Mouse (Mus musculus): ENCODE measurements at regions not wholly inside any gene's neighbourhood (a gene's known extent, or its start where the extent isn't known, plus 50 kb on each side); places are given as distances from the start of the nearest gene placed in this dataset.

DNA sequence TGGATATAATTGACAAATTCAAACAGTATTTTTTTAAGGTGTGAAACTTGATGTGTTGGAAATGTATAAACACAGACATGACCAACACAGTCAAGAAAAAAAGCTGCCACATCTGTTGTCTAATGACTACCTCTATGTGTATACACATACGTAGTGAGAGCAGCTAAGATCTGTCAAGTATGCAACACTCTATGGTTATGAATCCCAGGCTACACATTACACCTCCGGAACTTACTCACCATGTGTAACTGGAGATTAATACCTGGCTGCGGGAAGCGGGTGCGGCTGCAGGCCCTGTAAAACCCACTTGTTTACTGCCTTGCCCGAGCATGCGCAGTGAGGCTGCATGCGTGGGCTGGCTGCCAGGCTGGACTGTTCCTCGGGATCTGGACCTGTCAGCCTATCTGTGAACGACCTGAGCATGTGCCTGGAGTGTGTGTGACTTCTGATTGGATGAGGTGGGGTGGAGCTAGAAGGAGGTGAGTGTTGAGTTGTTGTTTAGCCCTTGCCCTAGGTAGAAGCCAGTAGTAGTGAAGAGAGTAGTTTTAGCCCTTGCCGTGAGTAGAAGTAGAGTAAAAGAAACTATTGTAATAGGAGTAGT lies 211.1 kb downstream of the Sp3 start:
- no peaks in the 10 kb centered on the region for H3K4me1 ChIP-seq (ENCODE audit: control insufficient read depth, insufficient read depth, low read length)
- no peaks in the 10 kb centered on the region for H3K27me3 ChIP-seq (replicated peaks; ENCODE audit: control insufficient read depth, insufficient read depth, low read length)
- no peaks in the 10 kb centered on the region for H3K9me3 ChIP-seq (ENCODE audit: control insufficient read depth, low read length)
- no peak overlapping the region for H3K27ac ChIP-seq (ENCODE audit: low read length)
- no peak overlapping the region for H3K4me2 ChIP-seq (ENCODE audit: low read depth, low read length)
- no peak overlapping the region for H3K9ac ChIP-seq (ENCODE audit: low read depth, low read length)
- no peaks in the 10 kb centered on the region for H3K36me3 ChIP-seq (ENCODE audit: control insufficient read depth, insufficient read depth, low read length)
- WGBS: 60% methylated on average over 11 of the region's 11 CpGs
- peak; percentile 72 for ATAC-seq
- H3K4me3 ChIP-seq (ENCODE audit: low read length): no peak overlapping the region

DNA sequence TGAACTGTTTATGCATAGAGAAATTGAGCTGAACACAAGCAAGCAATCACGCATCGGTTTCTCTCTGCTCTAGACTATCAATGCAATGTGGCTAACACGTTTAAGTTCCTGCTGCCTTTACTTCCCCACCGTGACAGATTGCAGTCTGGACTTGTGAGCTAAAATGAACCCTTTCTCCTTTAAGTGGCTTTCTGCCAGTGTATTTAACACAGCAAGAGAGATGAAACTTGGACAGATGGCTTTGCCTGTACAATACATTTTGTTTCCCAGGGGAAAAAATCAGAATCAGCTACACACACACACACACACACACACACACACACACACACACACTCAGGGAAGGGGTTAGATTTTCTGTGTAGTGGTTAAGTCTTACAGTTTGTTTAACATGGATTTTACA lies 206.8 kb downstream of the Sp3 start:
- Histone ChIP-seq H3K4me2 (ENCODE audit: low read depth, low read length) (no peak overlapping the region), H3K4me3 (ENCODE audit: low read length) (no peak overlapping the region), H3K36me3 (ENCODE audit: control insufficient read depth, insufficient read depth, low read length) (no peaks in the 10 kb centered on the region), H3K9me3 (ENCODE audit: control insufficient read depth, low read length) (no peaks in the 10 kb centered on the region), H3K4me1 (ENCODE audit: control insufficient read depth, insufficient read depth, low read length) (no peaks in the 10 kb centered on the region), H3K27ac (ENCODE audit: low read length) (no peak overlapping the region), H3K27me3 (replicated peaks; ENCODE audit: control insufficient read depth, insufficient read depth, low read length) (no peaks in the 10 kb centered on the region), H3K9ac (ENCODE audit: low read depth, low read length) (no peak overlapping the region)
- no peak for ATAC-seq
- WGBS: 85% methylated on average over 4 of the region's 4 CpGs

DNA sequence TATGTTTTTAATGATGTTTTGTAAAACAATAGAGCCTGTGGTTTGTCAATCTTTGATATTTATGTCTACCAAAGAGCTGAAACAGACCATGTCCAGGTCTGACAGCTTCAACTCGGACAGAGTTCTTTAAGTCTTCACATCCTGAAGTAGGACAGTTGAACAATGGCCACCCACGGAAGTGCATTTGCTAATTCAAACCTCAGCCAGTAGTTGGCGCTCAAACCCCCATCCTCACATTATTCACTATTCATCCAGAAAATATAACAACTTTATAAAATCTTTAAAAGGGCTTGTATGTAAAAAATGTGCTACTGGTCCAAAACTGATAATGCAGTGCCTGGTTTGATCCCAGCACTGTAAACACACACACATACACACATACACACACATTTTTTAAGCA lies 202.9 kb downstream of the Sp3 start:
- Histone ChIP-seq H3K4me3 (ENCODE audit: low read length) (no peak overlapping the region), H3K9me3 (ENCODE audit: control insufficient read depth, low read length) (no peaks in the 10 kb centered on the region), H3K27ac (ENCODE audit: low read length) (no peak overlapping the region), H3K9ac (ENCODE audit: low read depth, low read length) (no peak overlapping the region), H3K4me2 (ENCODE audit: low read depth, low read length) (no peak overlapping the region), H3K4me1 (ENCODE audit: control insufficient read depth, insufficient read depth, low read length) (no peaks in the 10 kb centered on the region), H3K36me3 (ENCODE audit: control insufficient read depth, insufficient read depth, low read length) (no peaks in the 10 kb centered on the region), H3K27me3 (replicated peaks; ENCODE audit: control insufficient read depth, insufficient read depth, low read length) (no peaks in the 10 kb centered on the region)
- 52% methylated on average over 3 of the region's 3 CpGs for WGBS
- no peak for ATAC-seq

DNA sequence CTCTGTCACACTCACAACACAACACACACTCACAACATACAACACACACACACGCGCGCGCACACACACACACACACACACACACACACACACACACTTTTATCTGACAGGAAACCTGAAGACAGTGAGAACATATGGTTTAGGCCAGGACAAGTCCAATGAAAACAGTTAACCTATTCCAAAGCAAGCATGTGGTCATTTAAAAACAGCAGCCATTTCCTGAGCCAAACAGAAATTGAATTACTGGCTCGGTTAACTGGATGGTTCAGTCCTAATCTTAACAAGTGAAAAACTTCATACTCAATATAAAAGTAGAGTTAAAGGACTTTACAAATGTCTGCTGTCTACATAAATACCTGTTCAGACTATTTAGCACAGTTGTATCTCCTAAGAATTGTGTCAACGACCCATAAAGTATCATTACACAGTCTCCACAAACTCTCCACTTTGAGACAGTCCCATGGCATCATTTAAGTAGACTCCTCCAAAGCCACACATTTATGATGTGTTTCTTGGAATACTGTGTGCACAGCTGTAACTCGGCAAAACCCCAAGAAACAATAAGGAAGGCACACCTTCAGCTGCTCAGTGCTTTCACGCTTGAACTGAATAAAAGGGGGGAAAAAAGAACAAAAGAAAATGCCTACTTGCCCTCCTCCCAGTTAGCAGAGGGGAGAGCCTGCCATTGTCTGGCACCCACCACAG lies 202.3 kb downstream of the Sp3 start:
- no peak overlapping the region for H3K4me2 ChIP-seq (ENCODE audit: low read depth, low read length)
- H3K9me3 ChIP-seq (ENCODE audit: control insufficient read depth, low read length): no peaks in the 10 kb centered on the region
- WGBS: 83% methylated on average over 8 of the region's 8 CpGs
- H3K9ac ChIP-seq (ENCODE audit: low read depth, low read length): no peak overlapping the region
- H3K27me3 ChIP-seq (replicated peaks; ENCODE audit: control insufficient read depth, insufficient read depth, low read length): no peaks in the 10 kb centered on the region
- H3K36me3 ChIP-seq (ENCODE audit: control insufficient read depth, insufficient read depth, low read length): no peaks in the 10 kb centered on the region
- no peak for ATAC-seq
- no peak overlapping the region for H3K27ac ChIP-seq (ENCODE audit: low read length)
- H3K4me1 ChIP-seq (ENCODE audit: control insufficient read depth, insufficient read depth, low read length): no peaks in the 10 kb centered on the region
- H3K4me3 ChIP-seq (ENCODE audit: low read length): no peak overlapping the region

DNA sequence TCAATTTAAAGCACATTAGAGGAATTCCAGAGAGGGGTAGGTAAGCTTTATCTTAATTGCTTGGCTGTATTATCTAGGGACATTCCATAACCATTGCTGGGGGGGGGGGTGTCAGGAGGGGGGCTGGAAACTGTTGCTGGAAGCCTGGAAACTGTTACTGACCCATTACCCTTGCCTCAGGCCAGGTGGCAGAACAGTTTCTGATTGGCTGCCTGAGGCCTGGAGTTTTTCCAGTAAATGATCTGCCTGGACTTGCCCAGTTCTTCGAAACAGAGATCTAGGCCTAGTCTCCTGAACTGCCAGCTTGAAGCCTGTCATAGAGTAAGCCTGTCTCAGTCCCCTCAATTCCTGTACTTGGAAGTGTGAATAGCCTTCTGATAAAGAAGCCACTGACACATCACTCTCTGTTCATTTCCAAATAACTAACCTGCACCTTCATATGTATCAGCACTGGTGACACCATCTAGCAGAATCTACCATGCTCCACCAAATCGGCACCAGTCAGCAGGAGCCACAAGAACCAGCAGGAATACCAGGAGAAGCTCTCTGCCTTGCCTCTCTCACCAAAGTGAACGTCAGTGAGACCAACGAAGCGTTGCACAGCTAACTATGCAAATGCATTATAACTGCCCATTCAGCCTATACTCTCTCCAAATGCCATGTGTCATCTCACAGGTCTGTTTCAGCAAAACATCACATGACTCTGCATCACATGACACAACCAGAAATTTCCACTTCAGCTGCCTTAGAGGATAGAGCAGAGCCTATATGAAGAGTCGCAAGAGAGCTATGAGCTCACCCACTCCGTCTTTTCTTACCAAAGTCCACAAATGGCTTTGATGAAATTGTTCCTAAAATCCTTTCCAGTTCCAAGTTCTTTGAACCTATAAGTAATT lies 200.7 kb downstream of the Sp3 start:
- Histone ChIP-seq H3K27ac (ENCODE audit: low read length) (no peak overlapping the region), H3K4me2 (ENCODE audit: low read depth, low read length) (no peak overlapping the region), H3K9ac (ENCODE audit: low read depth, low read length) (no peak overlapping the region), H3K4me1 (ENCODE audit: control insufficient read depth, insufficient read depth, low read length) (0 out of 2 replicates have a peak, but pooled peaks cover 2% of the 10 kb centered on the region), H3K27me3 (replicated peaks; ENCODE audit: control insufficient read depth, insufficient read depth, low read length) (no peaks in the 10 kb centered on the region), H3K9me3 (ENCODE audit: control insufficient read depth, low read length) (no peaks in the 10 kb centered on the region), H3K4me3 (ENCODE audit: low read length) (no peak overlapping the region), H3K36me3 (ENCODE audit: control insufficient read depth, insufficient read depth, low read length) (no peaks in the 10 kb centered on the region)
- 90% methylated on average over 7 of the region's 7 CpGs for WGBS
- no peak for ATAC-seq

DNA sequence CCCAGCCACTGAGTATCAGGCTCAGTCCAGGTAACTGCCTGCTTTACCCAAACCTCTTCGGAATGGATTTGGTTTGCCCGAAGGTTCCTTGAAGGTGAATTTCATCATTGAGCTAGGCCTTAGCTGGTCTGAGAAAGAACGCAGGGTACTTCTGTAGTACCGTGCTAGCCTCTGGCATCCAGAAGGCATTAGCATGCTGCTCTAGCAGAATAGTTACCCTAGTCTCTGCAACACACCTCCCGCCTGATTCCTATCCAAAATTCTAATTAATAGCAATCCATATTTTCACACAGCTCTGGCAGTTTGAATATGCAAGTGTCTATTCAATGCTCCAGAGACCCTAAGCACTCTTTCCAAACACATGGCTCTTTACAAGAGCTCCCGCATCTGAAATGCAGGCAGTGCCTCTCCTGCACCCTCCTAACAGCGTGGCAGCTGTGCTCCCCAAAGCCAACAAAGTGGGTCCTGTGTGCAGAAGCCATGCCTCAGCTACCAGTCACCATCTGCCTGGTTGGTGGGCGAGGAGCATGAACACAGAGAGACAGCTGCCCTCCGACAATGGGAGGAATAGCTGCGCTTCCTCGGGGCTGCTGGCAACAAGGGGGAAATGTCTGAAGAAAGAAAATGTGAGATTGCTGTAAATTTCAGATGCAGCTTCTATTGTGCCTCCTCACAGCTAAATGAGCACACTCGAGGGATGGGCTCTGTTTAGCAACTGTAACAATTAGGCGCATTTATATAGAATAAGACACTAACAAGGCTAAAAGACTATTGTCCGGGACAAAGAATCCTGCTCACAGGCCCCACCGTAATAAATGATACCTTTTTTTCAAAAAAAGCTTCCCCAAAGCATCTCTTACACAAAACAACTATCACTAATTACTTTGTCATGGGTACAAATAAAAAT lies 198.6 kb downstream of the Sp3 start:
- 83% methylated on average over 15 of the region's 15 CpGs for WGBS
- Histone ChIP-seq H3K4me1 (ENCODE audit: control insufficient read depth, insufficient read depth, low read length) (0 out of 2 replicates have a peak, but pooled peaks cover 5% of the 10 kb centered on the region), H3K36me3 (ENCODE audit: control insufficient read depth, insufficient read depth, low read length) (no peaks in the 10 kb centered on the region), H3K9ac (ENCODE audit: low read depth, low read length) (no peak overlapping the region), H3K4me2 (ENCODE audit: low read depth, low read length) (no peak overlapping the region), H3K27me3 (replicated peaks; ENCODE audit: control insufficient read depth, insufficient read depth, low read length) (no peaks in the 10 kb centered on the region), H3K4me3 (ENCODE audit: low read length) (no peak overlapping the region), H3K27ac (ENCODE audit: low read length) (no peak overlapping the region), H3K9me3 (ENCODE audit: control insufficient read depth, low read length) (no peaks in the 10 kb centered on the region)
- no peak for ATAC-seq

DNA sequence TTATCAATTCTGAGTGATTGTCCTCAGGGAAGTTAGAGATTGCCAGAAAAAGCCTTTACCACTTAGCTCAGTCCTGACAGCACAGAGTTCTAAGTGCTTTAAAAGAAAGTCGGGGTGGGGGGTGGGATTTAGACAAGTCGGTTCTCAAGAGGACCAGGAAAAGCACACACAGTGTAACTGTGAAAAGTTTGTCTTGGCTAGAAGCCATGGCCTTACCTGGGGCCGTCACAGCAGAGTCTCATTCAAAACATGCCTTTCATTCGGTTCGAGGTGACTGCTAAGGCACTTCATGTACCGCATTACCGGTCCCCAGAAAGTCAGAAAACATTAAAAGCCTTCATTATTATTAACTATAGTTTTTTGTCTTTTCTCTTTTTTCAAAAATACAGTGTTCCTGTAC lies 197.9 kb downstream of the Sp3 start:
- Histone ChIP-seq H3K9me3 (ENCODE audit: control insufficient read depth, low read length) (no peaks in the 10 kb centered on the region), H3K9ac (ENCODE audit: low read depth, low read length) (no peak overlapping the region), H3K36me3 (ENCODE audit: control insufficient read depth, insufficient read depth, low read length) (no peaks in the 10 kb centered on the region), H3K27ac (ENCODE audit: low read length) (no peak overlapping the region), H3K4me3 (ENCODE audit: low read length) (no peak overlapping the region), H3K27me3 (replicated peaks; ENCODE audit: control insufficient read depth, insufficient read depth, low read length) (no peaks in the 10 kb centered on the region), H3K4me1 (ENCODE audit: control insufficient read depth, insufficient read depth, low read length) (0 out of 2 replicates have a peak, but pooled peaks cover 5% of the 10 kb centered on the region), H3K4me2 (ENCODE audit: low read depth, low read length) (no peak overlapping the region)
- 55% methylated on average over 7 of the region's 7 CpGs for whole genome bisulfite sequencing
- ATAC-seq: 0 out of 2 replicates have a peak, but pooled peaks have one; percentile 20

DNA sequence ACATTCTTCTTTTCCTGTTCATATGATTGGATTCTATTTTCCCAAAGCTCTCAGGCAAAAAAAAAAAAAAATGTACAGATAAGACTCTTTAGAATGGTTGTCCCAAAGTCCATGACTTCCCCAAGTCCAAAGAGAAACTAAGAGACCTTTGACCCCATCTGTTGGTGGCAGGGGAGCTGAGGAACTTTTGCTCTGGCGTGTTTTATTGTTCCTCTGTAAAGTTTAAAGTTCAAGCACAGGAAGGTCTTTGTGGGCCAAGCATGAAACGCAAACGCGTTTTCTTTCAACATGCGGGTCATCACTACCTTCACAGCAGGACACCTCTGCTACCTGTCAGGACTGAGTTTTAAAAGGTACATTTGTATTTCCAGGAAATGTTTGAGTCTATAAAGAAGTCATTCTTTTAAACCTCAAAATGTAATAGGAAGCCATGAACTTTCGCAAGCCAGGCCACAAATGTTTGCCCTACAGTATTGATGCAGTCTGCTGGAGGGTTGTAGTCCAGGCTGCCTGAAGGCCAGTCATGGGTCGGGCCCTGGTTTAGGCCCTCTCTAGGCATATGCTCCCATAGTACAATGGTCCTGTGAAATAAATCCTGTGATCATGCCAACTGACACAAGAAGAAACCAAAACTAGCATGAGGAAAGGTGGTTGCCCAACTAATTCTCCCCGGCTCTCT lies 194.7 kb downstream of the Sp3 start:
- H3K27me3 ChIP-seq (replicated peaks; ENCODE audit: control insufficient read depth, insufficient read depth, low read length): no peaks in the 10 kb centered on the region
- ATAC-seq: peak; percentile 84
- no peak overlapping the region for H3K4me3 ChIP-seq (ENCODE audit: low read length)
- no peaks in the 10 kb centered on the region for H3K9me3 ChIP-seq (ENCODE audit: control insufficient read depth, low read length)
- H3K4me2 ChIP-seq (ENCODE audit: low read depth, low read length): no peak overlapping the region
- 63% methylated on average over 8 of the region's 8 CpGs for WGBS
- 0 out of 2 replicates have a peak, but pooled peaks cover 5% of the 10 kb centered on the region for H3K4me1 ChIP-seq (ENCODE audit: control insufficient read depth, insufficient read depth, low read length)
- no peaks in the 10 kb centered on the region for H3K36me3 ChIP-seq (ENCODE audit: control insufficient read depth, insufficient read depth, low read length)
- H3K27ac ChIP-seq (ENCODE audit: low read length): peak overlapping the region; percentile 79
- no peak overlapping the region for H3K9ac ChIP-seq (ENCODE audit: low read depth, low read length)
